Mouse (Mus musculus) neural tube, embryonic 13.5 days (tissue): ENCODE results near the gene Dlg4. TPM values are rescaled to one million over a fixed set of nuclear protein-coding genes. Genes with fewer than 3 reads are reported as not detected.

ENCODE experiments used
- microRNA counts: library from miRNA; unstranded; fragments of <30 nt; microRNA quantifications from one replicate; lab custom pipeline; 2016
- microRNA-seq: library from miRNA; unstranded; fragments of <30 nt; microRNA quantifications from one replicate; pipeline ENCODE4, GENCODE M21; 2016
- polyA plus RNA-seq: library from polyadenylated mRNA; unstranded; fragments of >200 nt; fragmentation: Nextera tagmentation; extraction: Ambion mirVana; gene quantifications from 2 replicates; pipeline ENCODE4 v1.2.1, GENCODE M21; 2015

The Dlg4 gene
- polyA plus RNA-seq, 1 experiment from 2014 or later, result 23.5 TPM

MicroRNAs within 50 kb of the gene (microRNA counts, 519-probe panel; counts per million panel counts)
- microRNA mmu-miR-324-3p (lab: Ali Mortazavi, UCI) (not detected), microRNA mmu-miR-324-5p (lab: Ali Mortazavi, UCI) (3,891 counts per million, percentile 61 among the panel's probes with 10 or more counts)

Small RNA genes within 50 kb of the gene (microRNA-seq; reads per million reads assigned to microRNA genes)
- gene Gm44349 (not detected), gene Mir324 (1,875 reads per million, percentile 85 among the genes with 10 or more reads in this experiment)

Other genes starting within 250 kb of the Dlg4 start
- gene Chrnb1, start 221.0 kb upstream of the Dlg4 start, polyA plus RNA-seq, result 2.4 and 4.5 TPM in 2 replicates
- 6.8 and 8.9 TPM in 2 replicates for gene Fgf11, start 215.1 kb upstream of the Dlg4 start, polyA plus RNA-seq
- 0.74 and 1.4 TPM in 2 replicates for gene Tmem102, start 211.3 kb upstream of the Dlg4 start, polyA plus RNA-seq
- gene Gm39566, start 201.6 kb upstream of the Dlg4 start, polyA plus RNA-seq, result not detected in 2 replicates
- gene Spem2, start 198.5 kb upstream of the Dlg4 start, polyA plus RNA-seq, result not detected in 2 replicates
- gene Spem1, start 194.8 kb upstream of the Dlg4 start, polyA plus RNA-seq, result 0.43 and 0.98 TPM in 2 replicates
- gene Nlgn2, start 179.2 kb upstream of the Dlg4 start, polyA plus RNA-seq, result 17.1 and 18.1 TPM in 2 replicates
- 321 and 416 TPM in 2 replicates for gene Tmem256, start 178.4 kb upstream of the Dlg4 start, polyA plus RNA-seq
- gene Plscr3, start 170.6 kb upstream of the Dlg4 start, polyA plus RNA-seq, result 62.5 and 65.6 TPM in 2 replicates
- gene Tnk1, start 158.2 kb upstream of the Dlg4 start, polyA plus RNA-seq, result 0.29 and 0.51 TPM in 2 replicates
- not detected in 2 replicates for gene Tmem95, start 138.9 kb upstream of the Dlg4 start, polyA plus RNA-seq
- gene Kctd11, start 135.5 kb upstream of the Dlg4 start, polyA plus RNA-seq, result 2.0 and 3.3 TPM in 2 replicates
- 0.28 and 0.80 TPM in 2 replicates for gene Acap1, start 121.4 kb upstream of the Dlg4 start, polyA plus RNA-seq
- gene 2810408A11Rik, start 116.0 kb upstream of the Dlg4 start, polyA plus RNA-seq, result 10.9 and 11.7 TPM in 2 replicates
- gene Neurl4, start 115.9 kb upstream of the Dlg4 start, polyA plus RNA-seq, result 13.8 and 20.5 TPM in 2 replicates
- 60.4 and 76.5 TPM in 2 replicates for gene Gps2, start 103.1 kb upstream of the Dlg4 start, polyA plus RNA-seq
- gene Eif5a, start 95.0 kb upstream of the Dlg4 start, polyA plus RNA-seq, result 1,157 and 1,178 TPM in 2 replicates
- gene Ybx2, start 81.1 kb upstream of the Dlg4 start, polyA plus RNA-seq, result 4.7 and 5.0 TPM in 2 replicates
- 3.6 and 6.4 TPM in 2 replicates for gene Slc2a4, start 68.8 kb upstream of the Dlg4 start, polyA plus RNA-seq
- 0.33 and 1.7 TPM in 2 replicates for gene Cldn7, start 52.2 kb upstream of the Dlg4 start, polyA plus RNA-seq
- gene Ctdnep1, start 35.8 kb upstream of the Dlg4 start, polyA plus RNA-seq, result 21.5 and 22.5 TPM in 2 replicates
- 160 and 162 TPM in 2 replicates for gene Elp5, start 34.4 kb upstream of the Dlg4 start, polyA plus RNA-seq
- gene Gabarap, start 25.8 kb upstream of the Dlg4 start, polyA plus RNA-seq, result 679 and 746 TPM in 2 replicates
- gene Phf23, start 21.2 kb upstream of the Dlg4 start, polyA plus RNA-seq, result 74.2 and 76.3 TPM in 2 replicates
- gene Dvl2, start 16.3 kb upstream of the Dlg4 start, polyA plus RNA-seq, result 26.7 and 28.8 TPM in 2 replicates
- gene Acadvl, start 1.5 kb upstream of the Dlg4 start, polyA plus RNA-seq, result 58.2 and 60.9 TPM in 2 replicates
- gene Asgr1, start 37.1 kb downstream of the Dlg4 start, polyA plus RNA-seq, result 1.4 and 2.6 TPM in 2 replicates
- gene Asgr2, start 75.7 kb downstream of the Dlg4 start, polyA plus RNA-seq, result 0.39 TPM in 1 of 2 replicates, not detected in the other
- gene Mgl2, start 113.4 kb downstream of the Dlg4 start, polyA plus RNA-seq, result 0.21 and 0.39 TPM in 2 replicates
- gene Clec10a, start 139.3 kb downstream of the Dlg4 start, polyA plus RNA-seq, result 0.55 and 0.64 TPM in 2 replicates
- gene Slc16a11, start 195.8 kb downstream of the Dlg4 start, polyA plus RNA-seq, result 3.0 and 3.4 TPM in 2 replicates
- 14.7 and 15.8 TPM in 2 replicates for gene Slc16a13, start 204.1 kb downstream of the Dlg4 start, polyA plus RNA-seq
- gene Bcl6b, start 212.9 kb downstream of the Dlg4 start, polyA plus RNA-seq, result 6.0 and 6.1 TPM in 2 replicates
- gene 0610010K14Rik, start 221.0 kb downstream of the Dlg4 start, polyA plus RNA-seq, result 161 and 174 TPM in 2 replicates
- 17.0 and 18.3 TPM in 2 replicates for gene Gm21988, start 222.9 kb downstream of the Dlg4 start, polyA plus RNA-seq
- gene Rnasek, start 222.9 kb downstream of the Dlg4 start, polyA plus RNA-seq, result 362 and 382 TPM in 2 replicates
- gene Alox12, start 238.4 kb downstream of the Dlg4 start, polyA plus RNA-seq, result 2.5 and 2.6 TPM in 2 replicates